Mouse (Mus musculus) brain, embryonic 18.5 days (tissue): Measurements from ENCODE around the gene Mypop.

ENCODE experiments used
- DNase-seq: peaks from one replicate; pipeline ENCODE4 v3.0.0-alpha.2; 2012; ENCODE audit warnings: low read depth, low spot score

The Mypop gene

DNA sequence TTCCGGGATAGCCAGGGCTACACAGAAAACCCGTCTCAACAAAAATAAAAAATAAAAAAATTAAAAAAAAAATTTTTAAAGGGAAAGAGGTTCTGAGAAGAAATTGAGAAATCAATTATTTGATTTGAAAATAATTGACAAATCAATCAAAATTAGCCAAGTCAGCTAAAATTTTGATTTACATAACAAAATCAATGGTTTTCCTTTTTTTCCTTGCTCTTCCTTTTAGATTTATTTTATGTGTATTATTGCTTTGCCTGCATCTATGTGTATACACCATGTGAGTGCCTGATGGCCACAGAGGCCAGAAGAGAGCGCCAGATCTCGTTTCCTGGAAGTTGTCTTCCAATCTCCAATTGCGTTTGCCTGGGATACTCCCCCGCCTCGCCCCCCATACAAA, 26.9 kb downstream of the Mypop start:
- DNase-seq: no peak

DNA sequence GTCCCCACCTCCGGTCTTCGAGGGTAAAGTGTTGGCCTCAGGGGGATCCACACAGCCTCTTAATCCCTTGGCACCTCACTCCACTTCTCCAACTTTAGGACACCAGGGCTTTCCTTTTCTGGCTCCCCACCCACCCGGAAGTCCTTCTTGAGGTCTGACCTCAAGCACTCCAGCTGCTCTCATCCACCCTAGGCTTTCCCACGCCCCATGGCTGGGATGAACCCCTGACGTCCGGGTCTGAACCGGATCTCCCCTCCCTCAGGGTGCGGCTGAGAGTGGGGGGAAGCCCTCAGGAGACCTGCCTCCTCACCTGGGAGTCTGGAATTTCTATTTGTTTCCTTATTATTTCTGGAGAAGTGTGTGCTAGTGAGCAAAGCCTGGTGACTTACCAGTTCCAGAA, 30.0 kb downstream of the Mypop start:
- DNase-seq: no peak

DNA sequence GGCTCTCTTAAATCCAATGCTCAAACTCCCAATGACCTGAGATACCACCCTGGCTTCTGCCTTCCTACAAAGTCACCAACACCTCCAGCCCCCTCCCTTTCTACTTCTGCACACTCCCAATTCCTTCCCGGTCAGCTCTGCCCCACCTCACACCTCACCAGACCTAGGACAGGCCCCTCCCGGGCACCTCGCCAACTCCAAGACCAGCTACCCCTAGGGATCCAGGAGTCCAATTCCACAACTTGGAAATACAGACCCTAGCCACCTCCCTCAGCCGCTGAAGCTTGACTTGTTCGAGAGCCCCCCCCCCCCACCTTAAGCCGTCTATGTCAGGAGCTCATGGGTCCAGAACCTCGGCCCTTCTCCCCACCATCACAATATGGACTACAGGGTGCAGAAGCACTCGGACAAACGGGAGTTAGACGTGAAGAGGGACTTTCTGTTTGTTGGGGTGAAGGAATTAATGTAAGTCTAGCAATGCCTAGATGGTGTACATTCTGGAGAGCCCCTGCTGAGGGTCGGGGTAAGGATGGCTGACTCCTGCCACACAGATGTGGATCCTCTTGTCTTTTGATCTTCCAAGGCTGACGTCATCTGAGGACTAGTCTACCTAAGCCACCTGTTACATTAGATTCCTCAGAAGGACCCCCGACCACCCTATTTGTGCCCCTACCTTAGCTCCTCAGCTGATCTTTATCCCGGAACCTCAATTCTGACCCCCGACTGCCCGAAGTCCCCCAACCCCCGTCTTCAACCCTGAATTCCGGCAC, 31.3 kb downstream of the Mypop start:
- DNase-seq: no peak

DNA sequence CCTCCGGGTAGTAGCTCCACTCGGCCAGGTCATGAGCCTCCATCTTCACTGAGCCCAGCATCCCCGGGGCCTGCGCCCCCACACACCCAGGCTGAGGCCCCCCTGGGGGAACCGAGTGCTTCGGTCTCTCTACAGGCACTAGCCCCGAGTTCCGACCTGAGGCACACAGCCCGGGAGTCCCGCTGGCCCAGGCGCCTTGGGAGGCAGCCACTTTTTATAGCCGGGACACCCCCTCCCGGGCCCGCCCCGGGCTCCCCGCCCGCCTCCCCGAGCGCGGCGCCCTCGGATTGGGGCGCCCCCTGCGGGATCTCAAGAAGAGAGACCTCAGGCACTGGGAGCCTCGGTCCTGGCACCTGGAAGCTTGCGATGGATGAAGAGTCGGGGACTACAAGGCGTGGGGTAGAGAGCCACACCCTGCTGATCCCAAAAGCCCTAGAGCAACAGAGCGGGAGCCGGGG, 32.3 kb downstream of the Mypop start, which contains the start of gene Foxa3:
Foxa3 (minus strand) TSS at position 182 of the 458 bp plus-strand sequence.
- no peak for DNase-seq

DNA sequence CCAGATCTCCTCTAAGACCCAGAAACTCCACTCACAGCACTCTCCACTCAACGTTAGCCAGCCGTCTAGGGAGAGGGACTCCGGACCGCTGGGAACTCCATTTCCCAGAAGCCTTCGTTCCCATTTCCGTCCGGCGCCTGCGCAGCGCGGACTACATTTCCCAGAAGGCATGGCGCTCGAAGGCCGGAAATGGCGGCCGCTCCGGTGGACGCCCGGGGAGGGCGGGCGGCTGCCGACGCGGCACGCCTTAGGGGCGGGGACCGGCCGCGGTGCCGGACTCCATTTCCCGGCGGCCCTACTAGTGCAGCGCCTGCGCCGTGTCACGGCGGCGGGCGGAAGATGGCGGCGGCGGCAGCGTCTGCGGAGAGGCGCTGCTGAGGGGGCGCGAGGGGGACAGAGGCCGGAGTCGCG, 33.1 kb downstream of the Mypop start, which contains the start of gene Sympk:
Sympk (plus strand) TSS at position 282 of the 411 bp plus-strand sequence.
- DNase-seq: peak; percentile 91

DNA sequence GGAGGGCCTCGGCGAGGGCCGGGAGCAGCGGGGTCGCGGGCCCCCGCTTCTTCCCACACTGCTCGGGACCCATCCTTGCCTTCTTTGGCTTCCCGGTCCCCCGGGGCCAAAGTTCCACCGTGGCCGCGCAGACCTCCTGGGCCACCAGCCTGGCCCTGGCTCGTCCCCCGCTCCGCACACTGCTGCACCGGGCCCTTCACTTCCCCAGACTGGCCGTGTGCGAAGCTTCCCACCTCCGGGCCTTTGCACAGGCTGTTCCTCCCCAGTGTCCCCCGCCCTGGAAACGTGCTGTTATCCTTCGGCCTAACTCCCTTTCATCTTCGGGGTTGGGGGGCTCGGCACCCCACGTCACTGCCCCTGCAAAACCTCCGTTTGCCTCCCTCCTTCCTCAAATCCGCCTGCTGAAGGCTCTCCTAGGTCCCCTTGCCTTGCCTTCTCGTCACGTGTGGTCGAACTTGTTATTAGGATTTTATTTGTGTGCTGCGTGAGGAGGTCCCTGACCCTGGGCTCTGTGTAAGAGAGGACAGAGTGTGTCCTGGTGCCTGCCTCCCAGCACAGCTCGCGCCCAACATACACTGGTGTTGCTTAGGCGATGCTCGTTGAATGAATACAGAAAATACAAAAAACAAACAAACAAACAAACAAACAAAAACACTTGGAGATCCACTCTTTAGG, 33.7 kb downstream of the Mypop start:
- DNase-seq: no peak

DNA sequence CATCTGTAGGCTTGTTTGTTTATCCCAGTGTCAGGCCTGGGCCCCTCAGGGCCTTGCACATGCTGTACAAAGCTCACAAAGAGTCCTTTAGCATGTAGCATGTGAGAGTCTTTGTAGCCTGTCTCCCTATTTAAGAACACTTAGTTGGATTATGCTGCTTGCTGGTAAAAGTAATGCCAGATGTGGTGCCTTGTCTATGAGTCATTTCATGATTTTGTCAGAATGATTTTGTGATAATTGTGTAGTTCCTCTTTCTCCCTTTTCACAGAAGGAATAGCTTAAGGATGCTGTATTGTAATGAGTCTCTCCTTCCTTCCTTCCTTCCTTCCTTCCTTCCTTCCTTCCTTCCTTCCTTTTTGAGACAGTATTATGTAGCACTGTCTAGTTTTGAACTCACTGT, 37.0 kb downstream of the Mypop start:
- DNase-seq: no peak

DNA sequence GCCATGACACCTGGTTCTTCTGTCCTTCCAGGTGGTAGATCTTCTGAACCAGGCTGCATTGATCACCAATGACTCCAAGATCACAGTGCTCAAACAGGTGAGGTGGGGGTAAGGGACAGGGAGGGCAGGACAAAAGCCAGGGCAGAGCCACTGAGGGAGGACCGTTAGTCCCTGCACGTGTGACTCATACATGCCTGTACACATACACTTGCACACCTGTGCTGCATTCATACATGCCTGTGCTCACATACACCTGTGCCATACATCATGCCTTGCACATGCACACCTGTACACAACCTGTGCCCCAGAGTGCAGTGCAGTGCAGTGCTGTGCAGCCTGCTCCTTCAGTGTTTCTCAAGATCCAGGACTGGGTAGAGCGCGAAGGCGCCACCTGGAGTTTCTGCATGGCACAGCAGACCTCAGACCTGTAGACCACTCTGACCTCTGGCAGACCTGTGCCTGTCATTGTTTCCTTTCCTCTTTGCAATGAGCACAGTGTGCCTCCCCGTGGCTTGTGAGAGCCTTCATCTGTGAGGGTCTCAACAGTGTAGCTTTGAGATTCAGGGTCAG, 38.1 kb downstream of the Mypop start:
- DNase-seq: no peak

DNA sequence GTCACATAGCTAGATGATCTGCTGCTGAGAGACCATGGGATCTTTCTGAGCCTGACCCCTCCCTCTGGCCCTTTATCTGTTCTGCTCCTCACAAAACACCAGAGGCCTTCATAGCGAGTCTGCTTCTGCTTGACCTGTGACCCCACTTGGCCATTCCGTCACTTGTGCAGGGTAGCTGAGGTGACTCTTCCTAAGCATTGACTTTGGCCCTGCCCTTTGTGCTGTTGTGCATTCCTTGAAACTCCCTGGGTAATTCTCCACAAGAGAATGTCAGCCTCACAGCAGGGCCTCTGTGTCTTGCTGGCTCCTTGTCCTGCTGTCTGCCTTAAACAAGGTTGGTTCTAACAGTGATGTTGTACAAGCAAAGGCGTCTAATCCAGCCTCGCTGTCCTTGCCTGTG, 40.6 kb downstream of the Mypop start:
- no peak for DNase-seq

DNA sequence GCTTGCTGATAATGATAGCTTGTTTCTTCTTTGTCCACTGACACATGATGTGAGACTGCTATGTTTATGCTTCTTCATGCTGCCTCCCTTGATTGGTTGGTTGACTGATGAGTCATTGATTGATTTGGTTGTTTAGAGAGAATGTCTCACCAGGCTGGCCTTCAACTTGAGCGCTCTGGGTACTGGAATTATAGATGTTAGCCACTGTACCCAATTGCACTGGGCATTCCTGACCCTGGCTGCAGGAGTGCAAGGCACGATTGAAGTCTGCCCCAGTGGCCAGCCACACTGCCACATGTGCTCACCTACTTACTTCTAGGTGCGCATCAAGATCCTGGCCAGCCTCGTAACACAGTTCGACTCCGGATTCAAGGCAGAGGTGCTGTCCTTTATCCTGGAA, 53.6 kb downstream of the Mypop start:
- DNase-seq: no peak

DNA sequence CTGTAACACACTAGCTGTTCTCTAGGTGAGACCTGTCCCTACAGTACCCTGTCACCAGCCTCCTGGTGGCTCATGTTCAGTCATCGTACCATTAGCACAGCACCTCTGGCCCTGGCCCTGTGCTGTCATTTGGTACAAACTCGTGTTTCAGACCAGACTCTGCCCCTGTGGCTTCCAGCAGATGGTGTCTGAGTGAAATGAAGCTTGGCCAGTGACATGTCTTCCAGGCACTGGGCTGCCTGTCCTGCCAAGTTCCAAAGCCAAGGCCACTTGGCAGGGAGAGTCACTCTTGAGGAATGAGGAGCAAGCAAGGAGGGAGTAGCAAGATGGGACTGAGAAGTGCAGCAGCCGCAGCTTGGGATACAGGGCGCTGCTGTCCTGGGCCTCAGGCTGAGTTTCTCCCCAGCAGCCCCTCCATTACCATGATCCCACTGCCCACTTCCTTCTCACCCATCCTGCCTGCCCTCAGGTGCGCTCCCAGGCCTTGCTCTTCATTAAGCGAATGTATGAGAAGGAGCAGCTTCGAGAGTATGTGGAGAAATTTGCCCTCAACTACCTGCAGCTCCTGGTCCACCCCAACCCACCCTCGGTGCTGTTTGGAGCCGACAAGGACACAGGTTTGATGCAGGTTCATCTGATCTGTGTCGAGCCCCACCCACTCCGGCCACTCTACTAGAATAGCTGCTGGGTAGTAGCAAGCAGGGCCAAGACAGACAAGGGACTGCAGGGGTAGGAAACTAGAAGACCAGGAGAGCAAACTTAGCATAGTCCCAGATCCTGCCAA, 55.4 kb downstream of the Mypop start:
- no peak for DNase-seq

DNA sequence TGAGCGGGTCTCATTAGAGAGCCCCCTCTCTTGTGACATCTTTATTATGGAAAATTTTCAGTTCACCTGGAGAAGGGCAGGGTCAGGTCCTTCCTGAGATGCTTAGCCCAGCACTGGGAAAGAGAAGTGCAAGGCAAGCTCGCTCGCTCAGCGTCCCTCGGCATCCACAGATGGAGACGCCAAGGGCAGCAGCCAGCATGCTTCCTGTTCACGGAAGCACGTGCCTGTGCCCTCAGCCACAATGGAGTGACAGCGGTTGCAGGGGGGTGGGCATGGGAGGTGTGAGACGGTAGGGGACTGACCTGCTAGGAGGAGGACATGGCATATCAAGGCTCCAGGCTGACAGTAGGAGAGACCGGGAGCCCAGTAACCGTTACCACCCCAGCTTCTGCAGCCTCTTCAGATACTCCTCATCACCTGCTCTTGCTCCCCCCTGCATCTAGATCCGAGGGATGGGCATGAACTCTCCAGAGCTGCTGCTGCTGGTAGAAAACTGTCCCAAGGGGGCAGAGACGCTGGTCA, 57.0 kb downstream of the Mypop start:
- no peak for DNase-seq

DNA sequence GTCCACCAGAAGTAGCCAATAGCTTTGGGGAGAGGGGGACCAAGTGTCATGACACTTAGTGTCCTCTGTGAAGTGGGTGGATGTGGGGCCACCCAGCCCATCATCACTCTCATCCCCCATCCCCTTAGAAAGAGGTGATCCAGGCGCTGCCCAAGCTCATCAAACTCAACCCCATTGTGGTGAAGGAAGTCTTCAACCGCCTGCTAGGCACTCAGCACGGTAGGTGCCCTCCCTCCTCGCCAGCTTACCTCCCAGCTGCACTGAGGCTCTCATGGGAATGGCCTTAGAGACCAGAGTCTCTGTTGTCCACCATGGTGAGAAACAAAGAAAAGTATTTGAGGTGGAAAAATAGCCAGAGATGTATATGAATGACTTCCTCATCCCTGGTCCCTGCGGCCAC, 58.2 kb downstream of the Mypop start:
- no peak for DNase-seq

DNA sequence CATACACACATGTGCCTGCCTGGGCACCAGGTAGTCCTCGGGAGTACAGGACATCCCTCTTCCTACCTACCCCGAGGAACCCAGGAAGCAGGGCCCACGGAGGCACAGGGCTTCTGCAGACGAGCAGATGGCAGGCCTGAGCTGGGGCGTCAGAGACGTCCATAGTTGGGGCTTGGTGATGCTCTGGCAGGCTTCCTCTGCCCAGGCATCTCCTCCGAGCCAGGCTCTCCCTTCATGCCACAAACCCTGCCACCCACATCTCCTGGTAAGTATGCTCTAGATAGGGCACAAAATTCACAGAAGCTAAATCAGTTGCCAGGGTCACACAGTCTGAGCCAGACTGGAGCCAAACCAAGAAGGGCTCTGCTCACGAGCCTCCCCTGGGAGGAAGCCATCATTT, 59.1 kb downstream of the Mypop start:
- no peak for DNase-seq

DNA sequence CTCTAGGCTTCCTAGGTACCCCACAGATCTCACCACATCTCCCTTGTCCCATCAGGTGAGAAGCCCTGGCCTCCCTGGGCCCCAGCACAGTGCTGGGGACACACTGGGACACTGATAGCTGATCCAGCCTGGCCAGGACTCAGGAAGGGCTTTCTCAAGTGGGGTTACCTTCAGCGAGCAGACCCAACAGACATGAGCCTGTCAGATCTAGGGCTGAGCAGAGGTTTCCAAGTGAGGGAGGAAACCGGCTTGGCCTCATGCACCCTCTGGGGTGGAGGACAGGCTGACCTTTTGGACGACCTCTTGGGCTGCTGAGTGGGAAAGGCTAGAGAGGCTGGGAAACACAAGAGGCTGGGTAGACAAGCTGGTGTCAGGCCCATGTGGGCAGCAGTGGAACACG, 60.1 kb downstream of the Mypop start:
- no peak for DNase-seq
